Mouse (Mus musculus) lung, adult 2 months (tissue): ENCODE measurements around the gene Pon2.

Experiments
- CTCF ChIP-seq: fragments of 200-500 bp; IDR thresholded peaks from 2 replicates; pipeline ENCODE4 v1.5.1; 2011; ENCODE audit warnings: mild to moderate bottlenecking, low read length, control low read depth; ENCODE audit not compliant: insufficient read depth
- POLR2A ChIP-seq: fragments of 200-500 bp; IDR thresholded peaks from 2 replicates; pipeline ENCODE4 v1.6.1; 2011; ENCODE audit warnings: low read depth, mild to moderate bottlenecking, control low read depth, low read length, borderline replicate concordance; ENCODE audit errors: extremely low read depth

- no peak for TF ChIP-seq POLR2A
- no peak for TF ChIP-seq CTCF
Measured at GRCm38 (mm10) chr6:5280576-5281305, 17.5 kb downstream of the Pon2 start.
